Mouse (Mus musculus): Measurements from ENCODE around the gene Psmd3. TPM values are rescaled to one million over a fixed set of nuclear protein-coding genes. Genes with fewer than 3 reads are reported as not detected.
A peak's percentile ranks its signal among the peaks of the same experiment; 100 is the strongest.
"Not testable (repeated sequence)": the region's sequence is repeated elsewhere in the genome, so short reads cannot be mapped to it uniquely, and the experiment has no call there.

Gene Psmd3
- total RNA-seq, 4 experiments from 2014 or later = 115 to 121 (median 117) TPM

- DNase-seq = no peak
Measured at GRCm38 (mm10) chr11:98721458-98722226, 39.3 kb downstream of the Psmd3 start.

GRCm38 (mm10) chr11:98723098-98723497 lies 40.7 kb downstream of the Psmd3 start:
- DNase-seq = no peak

- no peak for DNase-seq
Measured at GRCm38 (mm10) chr11:98725926-98726506, 43.7 kb downstream of the Psmd3 start.

GRCm38 (mm10) chr11:98729119-98729588 lies 46.8 kb downstream of the Psmd3 start, which contains the start of gene Med24:
Gene Med24, minus strand, starts transcription at chr11:98729435.
- peak; percentile 88 for DNase-seq

- no peak for DNase-seq
Measured at GRCm38 (mm10) chr11:98730727-98731126, 48.4 kb downstream of the Psmd3 start.

GRCm38 (mm10) chr11:98731134-98731533 lies 48.8 kb downstream of the Psmd3 start:
- no peak for DNase-seq

- no peak for DNase-seq
Measured at GRCm38 (mm10) chr11:98734020-98734419, 51.7 kb downstream of the Psmd3 start.

GRCm38 (mm10) chr11:98735111-98735510 lies 52.8 kb downstream of the Psmd3 start:
- DNase-seq = no peak

GRCm38 (mm10) chr11:98736176-98736575 lies 53.8 kb downstream of the Psmd3 start:
- DNase-seq = no peak

- not testable (repeated sequence) for DNase-seq
Measured at GRCm38 (mm10) chr11:98737220-98737619, 54.9 kb downstream of the Psmd3 start.

- no peak for DNase-seq
Measured at GRCm38 (mm10) chr11:98738428-98738911, 56.1 kb downstream of the Psmd3 start.

- DNase-seq = no peak
Measured at GRCm38 (mm10) chr11:98738925-98739324, 56.6 kb downstream of the Psmd3 start.

GRCm38 (mm10) chr11:98740026-98740392 lies 57.7 kb downstream of the Psmd3 start:
- no peak for DNase-seq

- DNase-seq = no peak
Measured at GRCm38 (mm10) chr11:98740393-98741050, 58.2 kb downstream of the Psmd3 start, which contains the start of gene Thra. Gene Thra, plus strand, starts transcription at chr11:98740638.

- DNase-seq = no peak
Measured at GRCm38 (mm10) chr11:98741051-98741620, 58.8 kb downstream of the Psmd3 start.

- DNase-seq = no peak
Measured at GRCm38 (mm10) chr11:98741622-98742396, 59.5 kb downstream of the Psmd3 start.

- no peak for DNase-seq
Measured at GRCm38 (mm10) chr11:98742397-98743291, 60.3 kb downstream of the Psmd3 start.

- DNase-seq = no peak
Measured at GRCm38 (mm10) chr11:98743655-98744345, 61.4 kb downstream of the Psmd3 start.

GRCm38 (mm10) chr11:98744456-98745019 lies 62.2 kb downstream of the Psmd3 start:
- no peak for DNase-seq

All from adrenal gland, adult 8-10 months (tissue).